Mouse (Mus musculus) ovary, postnatal 36 days (tissue): ENCODE measurements around the gene Sft2d1.
"Not testable (repeated sequence)": the region's sequence is repeated elsewhere in the genome, so short reads cannot be mapped to it uniquely, and the experiment has no call there.

Source experiments
- DNase-seq: peaks from one replicate; pipeline ENCODE4 v3.0.0; 2022; ENCODE audit warnings: low spot score, mixed read lengths

The Sft2d1 gene

DNA sequence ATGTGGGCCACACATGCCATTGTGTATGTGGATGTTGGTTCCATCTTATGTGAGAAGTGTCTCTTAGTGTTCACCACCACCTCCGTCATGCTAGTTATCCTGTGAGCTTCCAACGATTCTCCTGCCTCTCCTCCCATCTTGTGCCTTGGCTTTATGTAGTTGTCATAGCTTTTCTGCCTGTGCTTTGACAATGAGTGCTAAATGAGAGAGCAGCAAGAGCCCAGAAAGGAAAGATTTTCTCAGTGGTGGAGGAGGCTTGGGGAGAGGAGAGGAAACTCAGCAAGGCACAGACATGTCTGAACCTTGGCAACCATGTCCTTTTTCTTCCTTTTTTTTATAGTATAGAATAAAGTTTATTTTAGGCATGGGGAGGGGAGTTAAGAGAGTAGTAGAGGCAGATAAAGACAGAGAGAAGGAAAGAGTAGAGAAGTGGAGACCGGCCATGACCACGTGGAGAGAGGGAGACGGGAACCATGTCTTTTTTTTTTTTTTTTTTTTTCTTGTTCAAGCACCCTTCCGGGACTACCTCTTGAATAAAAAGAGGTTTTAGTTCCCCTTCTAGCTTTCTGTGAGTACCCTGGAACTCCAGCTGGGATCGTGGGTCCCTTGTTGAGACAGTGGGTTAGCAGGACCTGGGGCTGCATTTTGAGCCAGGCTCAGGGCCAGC, 8.0 kb upstream of the Sft2d1 start:
- DNase-seq, result no peak

DNA sequence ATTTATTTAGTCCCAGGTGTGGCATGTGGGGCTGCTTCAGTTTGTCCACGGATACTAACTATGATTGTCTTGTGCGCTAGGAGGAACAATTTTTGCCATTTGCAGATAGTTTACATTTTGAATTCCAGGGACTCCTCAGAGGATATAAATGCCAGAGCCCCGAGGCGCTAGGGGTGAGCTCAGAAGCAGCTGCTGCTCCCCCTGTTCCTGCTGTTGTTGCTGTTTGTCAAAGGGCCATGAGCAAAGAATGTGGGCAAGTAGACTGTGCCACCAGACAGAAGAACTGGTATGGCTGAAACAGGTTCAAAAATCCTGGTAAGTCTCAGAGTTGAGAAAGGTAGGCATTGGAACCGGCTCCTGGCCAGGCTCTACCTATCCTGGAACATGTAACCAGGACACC, 7.2 kb upstream of the Sft2d1 start:
- DNase-seq, result no peak

DNA sequence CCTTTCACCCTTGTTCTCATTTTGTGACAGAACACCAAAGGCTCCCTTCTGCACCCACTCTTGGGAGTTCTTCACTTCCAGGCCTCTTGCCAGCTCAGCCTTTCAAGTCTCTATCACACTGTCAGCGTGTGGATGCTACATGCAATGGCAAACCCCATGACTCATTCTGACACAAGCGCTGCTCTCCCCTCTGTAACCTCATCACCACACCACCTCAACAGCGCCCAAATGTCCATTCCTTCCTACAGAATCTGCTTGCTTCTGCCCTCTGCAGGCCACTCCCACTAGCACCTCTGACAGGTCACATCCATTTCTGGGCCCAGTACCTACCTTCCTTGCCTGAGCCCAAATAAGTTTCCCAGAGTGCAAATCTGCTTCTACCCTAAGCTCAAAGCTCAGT, 5.1 kb upstream of the Sft2d1 start:
- DNase-seq, result no peak

DNA sequence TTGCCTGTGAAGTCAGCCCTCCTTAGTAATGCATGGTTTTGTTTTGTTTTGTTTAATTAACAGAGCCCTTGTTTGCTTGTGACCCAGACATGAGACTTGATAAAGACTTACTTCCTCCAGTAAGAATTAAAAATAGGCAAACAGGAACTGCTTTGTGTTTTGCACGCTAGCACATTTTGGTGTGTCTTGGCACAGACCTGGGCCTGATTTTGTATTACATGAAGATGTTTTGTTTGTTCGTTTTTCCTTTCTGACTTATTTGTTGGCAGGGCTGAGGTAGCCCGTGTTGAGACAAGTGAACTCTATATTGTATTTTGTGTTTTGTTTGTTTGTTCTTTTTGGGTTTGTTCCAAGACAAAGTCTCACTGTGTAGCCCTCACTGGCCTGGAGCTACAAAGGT, 849 bp downstream of the Sft2d1 start:
- DNase-seq, result no peak

DNA sequence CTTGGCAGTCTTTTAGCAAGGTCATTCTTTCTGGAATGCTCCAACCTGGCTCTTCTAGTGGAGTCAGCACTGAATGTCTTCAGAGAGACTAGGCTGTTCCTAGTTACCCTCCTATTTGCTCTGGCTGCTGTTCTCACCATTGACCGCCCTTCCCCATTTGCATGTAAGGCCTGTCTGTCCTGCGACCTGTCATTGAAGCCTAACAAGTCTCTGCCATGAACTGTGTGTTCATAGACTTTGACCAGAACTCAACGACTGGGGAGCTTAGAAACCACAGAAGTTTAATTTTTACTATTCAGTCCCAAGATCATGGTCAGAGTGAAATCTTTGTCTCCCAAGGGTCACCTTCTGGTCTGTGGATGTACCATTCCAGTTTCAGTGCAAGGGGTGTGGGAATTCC, 3.1 kb downstream of the Sft2d1 start:
- DNase-seq, result no peak

DNA sequence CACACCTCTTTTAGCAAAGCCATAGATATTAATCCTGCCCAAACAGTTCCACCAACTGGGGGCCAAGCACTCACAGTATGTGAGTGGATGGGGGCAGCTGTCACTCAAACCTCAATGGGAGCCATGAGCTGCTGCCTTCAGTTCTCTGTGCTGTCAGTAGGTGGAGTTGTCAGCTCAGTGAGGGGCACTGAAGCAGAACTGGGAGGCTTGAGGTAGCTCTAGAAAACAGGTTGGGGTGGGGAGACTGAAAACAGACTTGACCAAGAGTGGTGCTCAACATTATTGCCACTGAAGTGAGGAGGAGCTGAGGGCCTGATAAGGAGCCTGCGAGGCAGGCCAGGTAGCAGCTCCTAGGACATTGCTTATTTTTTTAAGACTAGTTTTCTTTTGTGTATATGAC, 5.3 kb downstream of the Sft2d1 start:
- no peak for DNase-seq

DNA sequence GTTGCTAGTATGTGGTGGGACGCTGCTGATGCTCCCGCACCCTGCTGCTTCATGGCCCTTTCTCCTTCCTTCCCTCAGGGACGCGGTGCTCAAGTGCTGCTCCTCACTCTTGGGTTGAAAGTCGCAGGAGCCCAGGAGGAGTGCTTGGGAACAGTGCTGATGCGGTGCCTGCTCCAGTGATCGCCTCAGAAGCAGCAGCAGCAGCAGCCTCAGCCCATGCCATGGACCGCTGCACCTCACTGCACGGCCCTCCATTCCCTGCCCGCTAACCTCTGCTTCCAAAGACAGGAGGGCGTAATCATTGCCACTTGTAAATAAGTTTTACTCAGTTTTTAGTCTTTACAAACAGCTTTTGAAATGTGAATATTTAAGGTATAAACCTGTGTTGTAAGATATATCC, 16.0 kb downstream of the Sft2d1 start:
- not testable (repeated sequence) for DNase-seq

DNA sequence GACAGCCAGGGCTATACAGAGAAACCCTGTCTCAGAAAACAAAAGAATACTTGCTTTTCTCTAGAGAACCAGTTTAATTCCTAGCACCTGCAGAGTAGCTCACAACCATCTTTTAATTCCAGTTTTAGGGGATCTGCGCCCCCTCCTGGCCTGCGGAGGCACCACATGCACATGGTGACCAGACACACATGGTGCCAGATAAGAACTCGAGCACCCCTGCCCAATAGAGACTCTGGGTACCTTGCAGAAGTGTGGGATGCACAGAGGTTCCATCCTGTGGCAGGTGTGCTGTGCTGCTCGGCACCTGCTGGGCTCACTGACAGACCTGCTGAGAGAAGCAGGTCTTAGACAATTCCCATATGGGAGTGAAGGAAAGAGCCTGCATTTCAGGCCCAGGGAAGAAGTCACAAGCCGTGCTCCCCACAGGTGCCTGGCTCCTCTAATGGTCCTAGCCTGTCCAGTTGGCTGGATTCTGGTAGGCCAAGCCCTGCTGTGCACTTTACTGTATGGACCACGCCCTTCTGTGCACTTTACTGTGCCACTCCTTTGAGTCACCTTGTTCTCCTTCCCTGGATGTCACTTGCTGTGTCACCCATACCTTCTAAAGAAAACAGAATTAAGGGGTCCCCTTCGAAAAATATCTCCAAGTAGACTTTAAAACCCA, 17.7 kb downstream of the Sft2d1 start:
- DNase-seq, result no peak

DNA sequence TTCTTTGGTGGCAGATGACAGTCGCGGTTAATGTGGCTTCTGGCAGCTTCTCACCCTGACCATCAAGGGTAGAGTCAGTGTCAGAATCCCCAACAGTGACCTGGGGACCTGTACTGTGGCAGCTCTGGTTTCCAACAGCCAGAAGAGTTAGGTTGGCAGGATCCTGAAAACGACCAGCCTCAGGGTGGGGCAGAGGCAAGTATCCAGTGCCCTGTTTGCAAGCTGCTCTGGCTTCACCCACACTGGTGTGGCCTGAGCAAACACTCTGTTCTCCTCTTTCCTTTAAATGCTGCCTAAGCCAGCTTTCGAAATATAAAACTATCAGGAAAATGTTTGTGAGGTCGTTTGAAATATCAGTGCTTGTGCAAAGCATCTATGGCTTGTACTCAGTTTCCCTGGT, 19.7 kb downstream of the Sft2d1 start:
- DNase-seq, result no peak

DNA sequence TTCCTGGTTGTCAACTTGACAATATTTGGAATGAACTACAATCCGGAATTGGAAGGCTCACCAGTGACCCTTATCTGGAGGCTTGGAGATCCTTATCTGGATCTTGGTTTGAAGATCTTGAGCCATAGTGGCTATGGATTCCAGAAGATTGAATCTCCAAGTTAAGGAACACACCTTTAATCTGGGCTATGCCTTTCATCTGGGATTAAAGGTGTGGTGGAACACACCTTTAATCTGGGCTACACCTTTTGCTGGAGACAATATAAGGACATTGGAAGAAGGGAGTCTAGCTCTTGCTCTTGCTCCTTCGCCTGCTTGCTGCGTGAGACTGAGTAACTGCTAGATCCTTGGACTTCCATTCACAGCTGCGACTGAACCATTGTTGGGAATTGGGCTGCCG, 26.3 kb downstream of the Sft2d1 start, which contains the start of gene Prr18:
TSS of gene Prr18 (plus strand) at position 301 of the 400 bp plus-strand sequence.
- DNase-seq, result not testable (repeated sequence)

DNA sequence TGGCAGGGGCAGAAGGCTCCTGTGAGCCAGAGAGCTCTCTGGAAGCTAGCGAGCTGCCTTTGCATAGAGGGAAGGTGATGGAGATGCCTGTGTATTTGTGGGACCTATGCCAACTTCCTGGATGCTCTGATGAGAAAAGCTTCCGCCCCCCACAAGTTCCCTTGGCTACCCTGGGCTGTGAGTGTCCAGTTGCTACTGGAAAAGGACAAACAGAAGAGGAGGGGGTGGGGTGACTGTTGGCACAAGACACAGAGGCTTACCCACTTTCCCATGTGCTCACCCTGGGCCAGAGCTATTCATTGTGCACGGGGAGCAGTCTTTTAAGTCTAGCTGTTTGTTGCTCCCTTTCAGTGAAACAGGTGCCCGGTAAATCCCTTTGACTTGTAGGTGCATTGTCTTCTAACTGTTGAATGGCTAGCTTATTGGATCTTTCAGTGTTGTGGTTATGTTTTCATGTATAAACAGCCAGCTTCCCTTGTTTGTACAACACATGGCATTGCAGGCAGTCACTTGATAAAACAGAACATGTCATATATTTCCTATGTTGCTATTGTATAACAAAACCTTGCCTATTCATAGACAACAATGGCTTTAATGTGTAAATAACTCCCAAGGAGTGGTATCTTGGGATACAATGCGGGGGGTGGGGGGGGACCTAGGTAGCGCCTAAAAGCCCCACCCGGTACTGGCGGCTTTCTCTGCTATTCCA, 28.9 kb downstream of the Sft2d1 start:
- DNase-seq, result no peak

DNA sequence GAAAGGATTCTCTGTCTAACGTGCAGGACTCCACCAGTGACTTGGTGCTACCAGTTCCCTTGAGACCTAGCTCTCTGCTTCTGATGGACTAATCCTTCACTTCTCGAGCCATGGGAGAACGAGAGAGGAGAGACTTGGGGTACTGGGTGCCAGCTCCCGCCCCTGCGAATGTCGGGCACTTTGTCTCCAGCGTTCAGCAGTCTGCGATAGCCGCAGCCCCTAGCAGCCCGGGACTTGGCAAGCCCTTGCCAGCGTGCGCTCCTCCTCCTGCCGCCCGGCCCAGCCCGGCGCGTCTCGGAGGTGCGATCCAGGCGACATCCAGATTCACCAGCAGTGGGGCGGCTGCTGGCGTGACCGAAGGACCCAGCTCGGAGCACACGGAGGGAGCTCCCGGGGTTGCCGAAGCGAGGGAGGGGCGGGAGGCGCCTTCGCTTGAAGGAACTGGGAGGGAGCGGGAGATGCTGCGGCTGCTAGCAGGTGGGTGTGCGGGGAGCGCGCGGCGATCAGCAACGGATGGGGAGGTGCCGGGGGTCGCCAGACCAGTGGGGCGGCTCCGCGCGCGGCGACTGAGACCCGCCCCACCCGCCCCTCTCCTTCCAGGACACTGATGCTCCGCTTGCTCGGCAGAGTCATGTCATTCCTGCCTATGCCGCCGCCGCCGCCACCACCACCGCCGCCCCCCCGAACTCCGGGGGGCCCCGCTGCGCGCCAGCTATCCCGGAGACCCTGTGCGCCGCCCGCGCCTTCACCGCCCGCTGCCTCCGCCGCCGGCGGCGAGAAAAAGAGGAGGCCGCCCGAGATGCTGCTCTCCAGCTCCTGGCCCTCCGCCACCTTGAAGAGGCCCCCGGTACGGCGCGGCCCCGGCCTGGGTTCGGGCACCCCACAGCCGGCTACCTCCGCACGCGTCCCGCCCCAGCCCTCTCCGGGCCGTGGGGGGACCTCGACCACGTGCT, 29.8 kb downstream of the Sft2d1 start:
- no peak for DNase-seq

DNA sequence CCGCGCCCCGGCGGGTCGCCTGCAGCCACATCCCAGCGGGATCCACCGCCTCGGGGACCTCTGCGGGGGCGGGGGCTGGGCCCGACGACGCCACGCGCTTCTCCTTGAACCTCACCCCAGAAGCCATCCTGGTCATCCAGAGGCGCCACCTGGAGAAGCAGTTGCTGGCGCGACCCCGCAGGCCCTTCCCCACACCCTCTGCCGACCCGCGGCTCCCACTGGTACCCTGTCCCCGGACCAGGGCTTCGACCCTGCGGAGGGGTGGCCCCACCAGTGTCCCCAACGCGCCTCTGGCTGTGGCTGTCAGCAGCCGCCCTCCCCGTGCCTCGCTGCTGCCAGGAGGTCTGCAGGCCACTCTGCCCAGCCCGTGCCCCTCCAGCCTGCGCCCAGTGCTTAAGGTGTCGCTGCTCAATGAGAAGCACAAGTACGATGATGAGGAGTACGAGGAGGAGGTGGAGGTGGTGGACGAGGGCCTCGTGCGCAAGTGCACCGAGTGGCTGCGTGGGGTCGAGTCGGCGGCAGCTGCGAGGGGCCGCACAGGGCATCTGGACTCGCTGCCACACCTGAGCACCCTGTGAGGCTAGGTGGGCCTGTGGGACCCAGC, 30.6 kb downstream of the Sft2d1 start:
- DNase-seq, result no peak

DNA sequence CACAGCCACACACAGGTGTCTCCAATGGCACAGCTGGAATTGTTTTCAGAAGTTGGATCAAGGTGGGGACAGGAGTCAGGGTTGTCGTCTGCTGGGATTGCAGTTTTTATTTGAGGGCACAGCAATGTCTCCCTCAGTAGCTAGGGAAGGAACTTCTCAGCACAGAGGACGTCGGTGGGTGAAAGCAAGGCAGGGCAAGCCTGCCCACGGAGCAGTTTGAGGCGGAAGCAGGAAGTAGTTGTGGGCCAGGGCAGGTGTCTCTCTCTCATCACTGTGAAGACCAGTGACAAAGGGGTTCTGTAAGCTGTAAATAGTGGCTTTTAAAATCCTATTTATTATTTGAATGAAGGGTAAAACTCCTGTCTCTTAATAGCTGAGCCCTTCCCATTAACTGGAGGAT, 31.8 kb downstream of the Sft2d1 start:
- no peak for DNase-seq

DNA sequence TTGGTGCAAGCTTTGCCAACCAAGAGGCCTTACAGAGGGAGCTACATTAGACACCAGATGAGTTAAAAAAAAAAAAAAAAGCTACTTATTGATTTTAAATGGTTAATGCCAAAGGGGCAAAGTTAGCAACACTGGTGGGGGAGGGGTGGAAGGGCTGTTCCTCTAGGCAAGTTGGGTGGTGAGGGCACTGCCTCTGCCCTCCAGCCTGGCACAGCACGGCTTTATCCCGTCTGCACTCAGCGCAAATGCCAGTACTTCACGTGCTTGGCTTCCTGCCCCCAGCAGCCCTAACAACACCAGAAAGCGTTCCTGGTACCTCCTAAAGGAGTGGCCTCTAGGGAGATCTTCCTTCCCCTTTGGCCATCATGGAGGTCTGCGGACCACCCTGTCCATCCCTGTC, 32.5 kb downstream of the Sft2d1 start:
- DNase-seq, result no peak

DNA sequence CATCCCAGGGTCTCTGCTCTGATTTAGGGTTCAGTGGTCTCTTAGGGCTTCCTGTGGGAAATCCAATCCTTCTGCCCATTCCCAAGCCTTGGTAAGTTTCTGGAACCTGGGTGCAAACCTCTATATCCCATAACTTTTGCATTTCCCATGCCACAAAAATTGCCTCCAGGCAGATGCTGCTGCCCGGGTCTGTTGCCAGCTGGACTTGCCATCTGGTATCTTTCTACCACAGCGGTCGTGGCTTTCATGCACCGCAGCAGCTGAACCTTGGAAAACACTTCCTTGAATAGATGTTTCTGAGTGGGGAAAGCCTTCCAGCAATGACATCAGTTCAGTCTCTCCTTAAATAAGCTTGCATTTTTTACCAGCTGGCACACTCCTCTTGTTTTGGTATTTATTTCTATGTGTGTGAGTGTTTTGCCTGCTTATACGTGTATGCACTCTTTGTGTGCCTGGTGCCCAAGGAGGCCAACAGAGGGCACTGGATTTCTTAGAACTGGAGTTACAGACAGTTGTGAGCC, 36.9 kb downstream of the Sft2d1 start:
- DNase-seq, result no peak

DNA sequence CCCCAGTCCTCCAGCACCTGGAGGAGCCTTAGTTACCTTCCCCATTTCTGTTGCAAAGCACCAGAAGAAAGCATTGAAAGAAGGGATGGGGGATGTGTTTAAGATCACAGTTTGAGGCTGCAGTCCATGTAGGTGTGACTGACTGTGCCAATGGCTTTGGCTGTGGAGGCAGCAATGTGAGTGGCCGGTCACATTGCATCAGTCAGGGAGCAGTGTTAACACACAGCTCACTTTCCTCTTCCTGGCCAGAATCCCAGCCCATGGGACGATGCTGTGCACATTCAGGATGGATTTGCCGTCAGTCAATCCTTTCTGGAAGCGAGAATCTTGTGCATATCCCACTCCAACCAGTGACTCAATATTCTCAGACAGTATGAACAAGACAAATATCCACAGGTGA, 38.0 kb downstream of the Sft2d1 start:
- DNase-seq, result no peak

DNA sequence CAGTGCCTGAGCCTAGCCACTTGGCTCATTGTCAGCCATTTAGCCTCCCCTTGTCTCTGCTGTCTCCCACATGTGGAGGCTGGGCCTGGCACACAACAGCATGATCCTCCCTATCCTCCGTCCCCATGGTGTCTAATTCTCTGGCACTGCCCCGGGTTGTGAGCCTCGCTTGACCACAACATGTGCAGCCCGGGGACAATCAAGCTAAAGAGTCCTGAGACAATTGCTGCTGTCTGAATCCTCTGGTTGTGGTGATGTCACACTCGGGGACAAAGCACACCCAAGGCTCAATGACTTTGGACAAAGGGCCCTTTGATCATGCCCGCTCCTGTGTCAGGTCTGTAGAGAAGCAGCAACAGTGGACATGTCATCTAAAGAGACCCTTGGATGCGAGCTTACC, 40.2 kb downstream of the Sft2d1 start:
- DNase-seq, result no peak

DNA sequence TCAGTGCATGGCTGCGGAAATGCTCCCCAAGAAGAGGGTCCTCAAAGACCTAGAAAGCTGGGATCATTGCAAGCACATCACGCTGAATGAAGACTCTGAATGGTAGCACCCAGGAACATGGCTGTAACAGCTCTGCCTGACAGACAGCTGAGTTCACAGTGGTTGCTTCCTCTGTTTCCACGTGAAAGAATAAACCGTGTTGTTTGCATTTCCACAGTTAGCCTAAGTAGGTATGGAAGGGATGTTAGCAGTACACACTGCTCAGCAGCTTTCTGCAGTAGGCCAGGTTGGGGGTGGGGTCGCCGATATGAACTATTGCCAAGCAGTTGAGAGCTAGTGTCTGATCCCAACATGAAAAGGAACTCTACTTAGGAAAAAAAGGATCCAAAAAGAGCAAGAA, 44.8 kb downstream of the Sft2d1 start, which contains the start of gene T2:
TSS of gene T2 (plus strand) at position 301 of the 400 bp plus-strand sequence.
- DNase-seq, result no peak

DNA sequence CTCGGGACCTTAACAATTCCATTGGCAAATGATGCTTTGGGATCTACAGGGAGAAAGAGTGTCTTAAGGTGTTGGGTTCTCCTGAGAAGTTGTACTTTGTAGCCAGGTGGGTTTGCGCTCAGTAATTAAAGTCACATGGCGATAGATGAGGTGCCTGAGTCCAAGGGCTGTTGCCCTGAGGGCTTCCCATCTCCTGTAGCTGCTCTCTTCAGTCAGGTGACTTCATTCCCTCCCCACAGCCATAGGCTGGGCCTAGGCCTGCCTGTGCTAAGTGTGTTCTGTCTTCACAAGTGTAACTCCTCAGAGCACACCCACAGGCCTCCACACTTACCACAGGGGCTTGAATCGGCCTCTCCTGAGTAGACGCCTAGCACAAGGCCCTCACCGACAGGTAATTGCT, 46.6 kb downstream of the Sft2d1 start:
- DNase-seq, result no peak

DNA sequence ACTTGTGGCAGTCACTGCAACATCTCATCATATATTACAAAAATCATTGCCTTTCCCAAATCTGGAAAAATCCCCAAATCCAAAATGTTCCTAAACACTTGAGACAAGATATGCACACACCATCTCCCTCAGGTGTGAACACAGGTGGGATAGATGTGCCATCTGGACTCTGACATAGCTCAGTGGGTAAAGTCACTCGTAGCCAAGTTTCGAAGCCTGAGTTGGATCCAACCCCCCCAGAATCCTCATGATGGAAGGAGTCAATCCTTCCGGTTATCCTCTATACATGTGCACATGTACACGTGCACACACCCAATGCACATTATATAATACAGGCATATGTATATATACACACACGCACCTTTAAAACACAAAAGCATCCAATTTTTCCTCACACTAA, 50.0 kb downstream of the Sft2d1 start:
- no peak for DNase-seq
